Comparison of ENCODE assay signal across 9 mouse cellular contexts in genomic region chr1:25033155-25034095, GRCm38 (mm10).
DNase-seq lines count a peak whose midpoint lies in the region.
"Had no signal": no experiment of that assay in that cellular context is flagged by ENCODE, and none has a peak within 500 bp of the region (broad histone marks: within the 10 kb centered on the region; RNA-seq: fewer than 3 reads in every experiment).

No protein-coding gene starts in this region.

- DNase-seq in Muller cell, postnatal 12 days (ENCODE audit: inconsistent ontology term), result peak; percentile 42
- peak; percentile 76 for DNase-seq in cerebellum, adult 9-10 months
- peak; percentile 1 for DNase-seq in forelimb bud, embryonic 11.5 days (ENCODE audit: low read depth, low spot score)
- peak; percentile 15 for DNase-seq in midbrain, embryonic 10.5 days (ENCODE audit: low spot score)
- no peak for DNase-seq in thymus, postnatal 0 days (ENCODE audit: low spot score)
- DNase-seq in adrenal gland, postnatal 36 days, result no peak
- DNase-seq in lung, postnatal 36 days, result no peak
- no peak for DNase-seq in urinary bladder, adult 18-20 months (ENCODE audit: low spot score in 2 of 2)

- H3K9me3 ChIP-seq in midbrain, embryonic 10.5 days (replicated peaks), result no peaks in the 10 kb centered on the region
- H3K9me3 ChIP-seq: lung, embryonic 15.5 days had no signal

- WGBS in midbrain, embryonic 10.5 days, result 52% methylated on average over 8 of the region's 8 CpGs

- no peak overlapping the region for H3K4me3 ChIP-seq in midbrain, embryonic 10.5 days
- H3K4me3 ChIP-seq: lung, embryonic 15.5 days had no signal

- peaks cover 12% of the 10 kb centered on the region for H3K4me1 ChIP-seq in midbrain, embryonic 10.5 days
- H3K4me1 ChIP-seq: lung, embryonic 15.5 days had no signal

- H3K27me3 ChIP-seq in midbrain, embryonic 10.5 days (ENCODE audit: low read depth, poor library complexity, severe bottlenecking), result no peaks in the 10 kb centered on the region
- H3K27me3 ChIP-seq: lung, embryonic 15.5 days had no signal

- no peak overlapping the region for H3K27ac ChIP-seq in midbrain, embryonic 10.5 days (replicated peaks)
- H3K27ac ChIP-seq: lung, embryonic 15.5 days had no signal

- H3K36me3 ChIP-seq in midbrain, embryonic 10.5 days, result no peaks in the 10 kb centered on the region
- H3K36me3 ChIP-seq: lung, embryonic 15.5 days had no signal

Comparison
In these comparisons a context has a peak if more than half of its experiments do, and no peak if none do; other contexts are left out.
1. DNase-seq: peak in Muller cell, postnatal 12 days (single experiment), cerebellum, adult 9-10 months (single experiment), forelimb bud, embryonic 11.5 days (single experiment) and midbrain, embryonic 10.5 days (single experiment); none in thymus, postnatal 0 days (single experiment), adrenal gland, postnatal 36 days (0 of 2), lung, postnatal 36 days (single experiment) and urinary bladder, adult 18-20 months (0 of 2).